Mouse (Mus musculus) thymus, adult 2 months (tissue): Measurements from ENCODE around the gene Skp1a.

Source experiments
- CTCF ChIP-seq: fragments of 200-500 bp; IDR thresholded peaks from 2 replicates; pipeline ENCODE4 v1.5.1; 2012; ENCODE audit warnings: mild to moderate bottlenecking, control low read depth, low read length, moderate library complexity, borderline replicate concordance; ENCODE audit not compliant: control insufficient read depth, poor library complexity, insufficient read depth; ENCODE audit errors: extremely low read depth
- POLR2A ChIP-seq: fragments of 200-500 bp; IDR thresholded peaks from 2 replicates; pipeline ENCODE4 v1.6.1; 2012; ENCODE audit warnings: mild to moderate bottlenecking, low read length, control low read depth, moderate library complexity; ENCODE audit not compliant: control insufficient read depth, poor library complexity, insufficient read depth; ENCODE audit errors: extremely low read depth

DNA sequence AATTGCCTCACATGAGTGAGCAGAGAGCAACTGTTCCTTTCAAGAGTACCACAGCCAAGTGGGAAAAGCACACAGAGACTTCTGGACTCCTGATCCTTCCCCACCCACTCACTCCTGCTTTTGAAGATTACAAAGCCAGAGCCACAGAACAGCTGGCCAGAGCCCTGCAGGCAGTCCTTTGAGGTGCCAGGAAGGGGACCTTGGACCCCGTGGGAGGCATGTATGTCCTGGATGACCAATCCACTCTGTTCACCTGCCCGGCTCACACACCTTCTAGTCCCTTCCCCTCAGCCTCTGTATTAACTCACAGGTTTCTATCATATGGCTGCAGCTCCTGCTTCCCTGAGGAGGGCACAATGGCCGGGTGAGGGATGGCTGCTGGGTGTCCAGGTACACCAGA is 25.6 kb downstream of the Skp1a start:
- TF ChIP-seq CTCF, result no peak
- TF ChIP-seq POLR2A, result no peak
